Mouse (Mus musculus) liver, embryonic 11.5 days (tissue): ENCODE results near the gene Rmdn2. TPM values are rescaled to one million over a fixed set of nuclear protein-coding genes. Genes with fewer than 3 reads are reported as not detected.

ENCODE experiments used
- ATAC-seq: fragments of 200-750 bp; cut with Nextera tagmentation; replicated peaks from 2 replicates; pipeline ENCODE4 v1.8.0; 2017; ENCODE audit warnings: moderate number of reproducible peaks, mild to moderate bottlenecking, moderate TSS enrichment, moderate library complexity; ENCODE audit not compliant: low FRiP score
- DNase-seq: peaks from one replicate; pipeline ENCODE4 v3.0.0-alpha.2; 2017; ENCODE audit warnings: low spot score
- H3K27ac ChIP-seq: fragments of 300-500 bp; sonication (generic); 2 replicates; pipeline ENCODE4 v1.5.1; 2014; ENCODE audit warnings: mild to moderate bottlenecking, low read depth, low read length, control low read depth
- H3K27me3 ChIP-seq: fragments of 300-500 bp; sonication (generic); replicated peaks from 2 replicates; pipeline ENCODE4 v1.6.1; 2014; ENCODE audit warnings: low read length, mixed read lengths; ENCODE audit not compliant: control insufficient read depth, insufficient read depth
- H3K36me3 ChIP-seq: fragments of 300-500 bp; sonication (generic); 2 replicates; pipeline ENCODE4 v1.6.1; 2014; ENCODE audit warnings: mild to moderate bottlenecking, low read length, moderate library complexity, mixed read lengths; ENCODE audit not compliant: control insufficient read depth, insufficient read depth
- H3K4me1 ChIP-seq: fragments of 300-500 bp; sonication (generic); replicated peaks from 2 replicates; pipeline ENCODE4 v1.6.1; 2014; ENCODE audit warnings: low read length, mixed read lengths; ENCODE audit not compliant: control insufficient read depth, insufficient read depth
- H3K4me2 ChIP-seq: fragments of 300-500 bp; sonication (generic); 2 replicates; pipeline ENCODE4 v1.6.1; 2014; ENCODE audit warnings: mild to moderate bottlenecking, control low read depth, moderate library complexity
- H3K4me3 ChIP-seq: fragments of 300-500 bp; sonication (generic); 2 replicates; pipeline ENCODE4 v1.5.1; 2014; ENCODE audit warnings: low read depth, low read length, control low read depth
- H3K9ac ChIP-seq: fragments of 300-500 bp; sonication (generic); 2 replicates; pipeline ENCODE4 v1.6.1; 2014; ENCODE audit warnings: low read depth, low read length, control low read depth
- H3K9me3 ChIP-seq: fragments of 300-500 bp; sonication (generic); 2 replicates; pipeline ENCODE4 v1.6.1; 2016; ENCODE audit warnings: low read length, inconsistent platforms, mixed read lengths; ENCODE audit not compliant: control insufficient read depth
- WGBS: fragments of 180-500 bp; shearing (Covaris S2); extraction: QIAGEN DNeasy Blood & Tissue Kit; methylation state at CpG from one replicate; pipeline ENCODE4 v1.1.7; 2014; 5-methylcytosine and 5-hydroxymethylcytosine counted together
- polyA plus RNA-seq: library from polyadenylated mRNA; unstranded; fragments of >200 nt; fragmentation: Nextera tagmentation; extraction: Ambion mirVana; gene quantifications from 2 replicates; pipeline ENCODE4 v1.2.1, GENCODE M21; 2014

Gene Rmdn2
- 9.1 and 9.3 TPM in 2 replicates for polyA plus RNA-seq

- 85% methylated on average over 4 of the region's 4 CpGs for WGBS
- H3K4me3 ChIP-seq = no peak within 1 kb of the TSS
- H3K4me1 ChIP-seq = no peaks in the 10 kb centered on the region
- H3K9ac ChIP-seq = no peak within 1 kb of the TSS
- no peak within 1 kb of the TSS for H3K27ac ChIP-seq
- H3K4me2 ChIP-seq = no peak within 1 kb of the TSS
- DNase-seq (no peak), ATAC-seq (no peak)
- H3K36me3 ChIP-seq = no peaks in the 10 kb centered on the region
- no peaks in the 10 kb centered on the region for H3K9me3 ChIP-seq
- no peaks in the 10 kb centered on the region for H3K27me3 ChIP-seq
Measured at GRCm38 (mm10) chr17:79611545-79611944, at the start of gene Rmdn2. Gene Rmdn2 (plus strand): TSS chr17:79611863.

GRCm38 (mm10) chr17:79563067-79563620 lies 48.5 kb upstream of the Rmdn2 start:
- DNase-seq = no peak
- no peak for ATAC-seq
- no peaks in the 10 kb centered on the region for H3K27me3 ChIP-seq

GRCm38 (mm10) chr17:79563721-79564120 lies 47.9 kb upstream of the Rmdn2 start:
- ATAC-seq (no peak), DNase-seq (no peak)
- Histone ChIP-seq H3K4me2 (no peak overlapping the region), H3K36me3 (no peaks in the 10 kb centered on the region), H3K27ac (no peak overlapping the region), H3K4me3 (no peak overlapping the region), H3K9me3 (peaks cover 6% of the 10 kb centered on the region; the same call in 1 of the 2 replicates), H3K9ac (no peak overlapping the region), H3K4me1 (no peaks in the 10 kb centered on the region), H3K27me3 (no peaks in the 10 kb centered on the region)
- WGBS = 52% methylated on average over 2 of the region's 2 CpGs

More at GRCm38 (mm10) chr17:79563067-79563620, 48.5 kb upstream of the Rmdn2 start:
- WGBS = 71% methylated on average over 7 of the region's 7 CpGs
- Histone ChIP-seq H3K4me2 (no peak overlapping the region), H3K36me3 (no peaks in the 10 kb centered on the region), H3K4me3 (no peak overlapping the region), H3K27ac (no peak overlapping the region), H3K4me1 (no peaks in the 10 kb centered on the region), H3K9me3 (peaks cover 6% of the 10 kb centered on the region; the same call in 1 of the 2 replicates), H3K9ac (no peak overlapping the region)

GRCm38 (mm10) chr17:79565241-79565961 lies 46.3 kb upstream of the Rmdn2 start:
- H3K4me3 ChIP-seq = no peak overlapping the region
- H3K9ac ChIP-seq = no peak overlapping the region
- ATAC-seq (no peak), DNase-seq (peak; percentile 21)
- H3K27me3 ChIP-seq = no peaks in the 10 kb centered on the region
- H3K36me3 ChIP-seq = no peaks in the 10 kb centered on the region
- H3K4me2 ChIP-seq = no peak overlapping the region
- WGBS = 38% methylated on average over 9 of the region's 9 CpGs
- H3K4me1 ChIP-seq = no peaks in the 10 kb centered on the region
- H3K27ac ChIP-seq = no peak overlapping the region
- H3K9me3 ChIP-seq = no peaks in the 10 kb centered on the region; the same call in 1 of the 2 replicates

GRCm38 (mm10) chr17:79568401-79568800 lies 43.3 kb upstream of the Rmdn2 start:
- Histone ChIP-seq H3K9me3 (no peaks in the 10 kb centered on the region), H3K9ac (no peak overlapping the region), H3K4me1 (no peaks in the 10 kb centered on the region), H3K4me2 (no peak overlapping the region), H3K27ac (no peak overlapping the region), H3K36me3 (no peaks in the 10 kb centered on the region), H3K27me3 (no peaks in the 10 kb centered on the region), H3K4me3 (no peak overlapping the region)
- DNase-seq (no peak), ATAC-seq (no peak)
- 76% methylated on average over 1 of the region's 1 CpGs for WGBS

GRCm38 (mm10) chr17:79578328-79578727 lies 33.3 kb upstream of the Rmdn2 start:
- DNase-seq (no peak), ATAC-seq (no peak)
- H3K4me1 ChIP-seq = no peaks in the 10 kb centered on the region
- H3K27ac ChIP-seq = no peak overlapping the region
- H3K4me3 ChIP-seq = no peak overlapping the region
- no peak overlapping the region for H3K4me2 ChIP-seq
- H3K27me3 ChIP-seq = no peaks in the 10 kb centered on the region
- WGBS = 80% methylated on average over 7 of the region's 7 CpGs
- H3K36me3 ChIP-seq = no peaks in the 10 kb centered on the region
- H3K9me3 ChIP-seq = no peaks in the 10 kb centered on the region
- no peak overlapping the region for H3K9ac ChIP-seq

GRCm38 (mm10) chr17:79580264-79580920 lies 31.3 kb upstream of the Rmdn2 start:
- H3K4me3 ChIP-seq = no peak overlapping the region
- peak; percentile 54 for DNase-seq
- no peak; the same call in 1 of the 2 replicates for ATAC-seq
- H3K4me1 ChIP-seq = no peaks in the 10 kb centered on the region
- WGBS = 64% methylated on average over 6 of the region's 6 CpGs
- H3K27ac ChIP-seq = no peak overlapping the region
- no peaks in the 10 kb centered on the region for H3K27me3 ChIP-seq
- no peak overlapping the region for H3K4me2 ChIP-seq
- no peak overlapping the region for H3K9ac ChIP-seq
- H3K9me3 ChIP-seq = no peaks in the 10 kb centered on the region
- H3K36me3 ChIP-seq = no peaks in the 10 kb centered on the region

GRCm38 (mm10) chr17:79583466-79583865 lies 28.2 kb upstream of the Rmdn2 start:
- 48% methylated on average over 4 of the region's 4 CpGs for WGBS
- Histone ChIP-seq H3K4me2 (no peak overlapping the region), H3K27me3 (no peaks in the 10 kb centered on the region), H3K36me3 (no peaks in the 10 kb centered on the region), H3K4me3 (no peak overlapping the region), H3K9ac (no peak overlapping the region), H3K4me1 (no peaks in the 10 kb centered on the region), H3K27ac (no peak overlapping the region), H3K9me3 (no peaks in the 10 kb centered on the region)
- no peak for ATAC-seq
- DNase-seq = no peak
